Mouse (Mus musculus) kidney, postnatal 0 days (tissue): ENCODE measurements around the gene Lyrm4. TPM values are rescaled to one million over a fixed set of nuclear protein-coding genes. Genes with fewer than 3 reads are reported as not detected.

Source experiments
- ATAC-seq: fragments of 200-750 bp; cut with Nextera tagmentation; replicated peaks from 2 replicates; pipeline ENCODE4 v1.8.0; 2017; ENCODE audit warnings: low read depth, moderate number of reproducible peaks, moderate TSS enrichment, moderate library complexity; ENCODE audit not compliant: low FRiP score
- DNase-seq: peaks from one replicate; pipeline ENCODE4 v3.0.0-alpha.2; 2016; ENCODE audit warnings: low spot score
- H3K27ac ChIP-seq: fragments of 300-500 bp; sonication (generic); 2 replicates; pipeline ENCODE4 v1.5.1; 2014; ENCODE audit warnings: mild to moderate bottlenecking
- H3K27me3 ChIP-seq: fragments of 300-500 bp; sonication (generic); 2 replicates; pipeline ENCODE4 v1.6.1; 2014; ENCODE audit warnings: low read length, mixed read lengths; ENCODE audit not compliant: insufficient read depth
- H3K36me3 ChIP-seq: fragments of 300-500 bp; sonication (generic); 2 replicates; pipeline ENCODE4 v1.6.1; 2014; ENCODE audit warnings: low read length, mixed read lengths; ENCODE audit not compliant: insufficient read depth
- H3K4me1 ChIP-seq: fragments of 300-500 bp; sonication (generic); replicated peaks from 2 replicates; pipeline ENCODE4 v1.6.1; 2014; ENCODE audit warnings: antibody characterized with exemption, low read length, mixed read lengths; ENCODE audit not compliant: insufficient read depth
- H3K4me2 ChIP-seq: fragments of 300-500 bp; sonication (generic); 2 replicates; pipeline ENCODE4 v1.6.1; 2014; ENCODE audit warnings: mild to moderate bottlenecking, low read length, moderate library complexity, mixed read lengths
- H3K4me3 ChIP-seq: fragments of 300-500 bp; sonication (generic); replicated peaks from 2 replicates; pipeline ENCODE4 v1.5.1; 2014; ENCODE audit warnings: low read depth, low read length
- H3K9ac ChIP-seq: fragments of 300-500 bp; sonication (generic); 2 replicates; pipeline ENCODE4 v1.6.1; 2014; ENCODE audit warnings: low read depth, low read length
- H3K9me3 ChIP-seq: fragments of 300-500 bp; sonication (generic); replicated peaks from 2 replicates; pipeline ENCODE4 v1.6.1; 2016; ENCODE audit warnings: low read length, inconsistent platforms, mixed read lengths
- CTCF ChIP-seq: IDR thresholded peaks from 2 replicates; pipeline ENCODE4 v1.5.1; 2016; ENCODE audit warnings: antibody characterized with exemption, low read depth, mild to moderate bottlenecking, moderate library complexity
- WGBS: fragments of 180-500 bp; shearing (Covaris S2); extraction: QIAGEN DNeasy Blood & Tissue Kit; methylation state at CpG from one replicate; pipeline ENCODE4 v1.1.7; 2014; 5-methylcytosine and 5-hydroxymethylcytosine counted together
- polyA plus RNA-seq: library from polyadenylated mRNA; unstranded; fragments of >200 nt; fragmentation: Nextera tagmentation; extraction: Ambion mirVana; gene quantifications from 2 replicates; pipeline ENCODE4 v1.2.1, GENCODE M21; 2015

The Lyrm4 gene
- polyA plus RNA-seq, 1 experiment from 2014 or later: 36.0 TPM

DNA sequence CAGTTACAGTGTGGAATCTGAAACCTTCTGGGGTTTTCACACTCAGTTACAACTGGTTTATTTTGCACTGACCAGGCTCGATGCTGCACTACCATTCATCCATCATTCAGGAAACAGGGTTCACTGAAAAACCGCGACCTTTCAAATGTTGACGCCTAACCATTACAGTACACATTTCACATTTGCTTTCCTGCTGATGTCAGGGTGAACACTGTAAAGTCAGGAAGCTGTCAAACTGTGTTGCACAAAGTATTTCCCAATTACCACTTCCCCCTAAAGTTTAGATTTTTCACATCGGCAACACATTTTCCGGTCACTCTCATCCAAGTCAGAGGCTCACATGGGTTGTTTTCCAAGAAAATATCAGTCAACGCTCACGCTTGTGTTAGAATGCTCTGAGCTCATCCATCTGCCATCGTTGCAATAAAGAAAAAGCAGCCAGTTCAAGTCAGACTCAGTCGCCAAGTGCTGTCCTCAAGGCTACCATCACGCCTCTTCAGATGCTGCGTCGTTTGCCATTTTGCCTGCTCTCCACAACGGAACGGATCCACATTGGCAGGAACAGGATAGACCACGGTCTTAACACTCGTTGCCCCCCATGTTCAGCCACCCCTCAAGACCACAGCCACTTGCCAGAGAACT lies 167.4 kb downstream of the Lyrm4 start:
- no peaks in the 10 kb centered on the region for H3K36me3 ChIP-seq
- no peak overlapping the region for H3K4me3 ChIP-seq
- ATAC-seq: no peak
- DNase-seq: peak; percentile 73
- H3K9me3 ChIP-seq: no peaks in the 10 kb centered on the region
- H3K4me1 ChIP-seq: no peaks in the 10 kb centered on the region; the same call in 1 of the 2 replicates
- WGBS: 61% methylated on average over 17 of the region's 17 CpGs
- H3K27me3 ChIP-seq: no peaks in the 10 kb centered on the region
- TF ChIP-seq CTCF: no peak
- no peak overlapping the region for H3K9ac ChIP-seq
- H3K4me2 ChIP-seq: no peak overlapping the region
- H3K27ac ChIP-seq: no peak overlapping the region

DNA sequence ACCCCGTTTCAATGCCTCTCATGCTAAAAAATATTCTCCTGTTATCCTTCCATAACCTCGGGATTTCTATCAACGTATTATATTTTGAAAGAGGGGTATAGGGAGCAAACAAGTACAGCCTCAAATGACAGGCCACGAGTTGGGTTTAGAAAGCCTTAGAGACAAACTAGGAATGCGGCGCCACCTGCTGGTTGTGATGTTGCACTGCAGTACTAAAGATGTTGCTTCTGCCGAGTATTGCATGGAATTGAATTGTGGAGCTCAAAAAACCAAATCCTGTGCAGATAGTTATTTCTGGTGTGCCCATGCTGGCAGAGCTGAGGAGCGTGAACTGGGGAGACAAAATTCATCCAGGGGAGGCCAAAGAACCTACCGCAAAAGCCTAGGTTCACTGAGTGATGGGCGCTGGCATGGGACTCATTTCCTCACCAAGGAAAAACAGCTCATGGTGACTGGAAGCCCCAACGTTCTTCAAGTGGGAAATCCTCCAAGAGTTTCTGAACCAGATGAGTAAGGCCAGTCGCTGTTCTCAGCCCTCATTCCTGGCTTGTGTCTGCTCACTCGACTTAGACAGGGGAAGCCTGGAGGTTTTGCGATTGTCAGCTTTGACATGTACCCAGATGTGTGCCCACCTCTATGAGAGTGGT lies 169.8 kb downstream of the Lyrm4 start:
- ATAC-seq (no peak), DNase-seq (peak; percentile 94)
- no peaks in the 10 kb centered on the region; the same call in 1 of the 2 replicates for H3K4me1 ChIP-seq
- no peak overlapping the region for H3K4me2 ChIP-seq
- H3K36me3 ChIP-seq: no peaks in the 10 kb centered on the region
- no peaks in the 10 kb centered on the region for H3K9me3 ChIP-seq
- H3K27ac ChIP-seq: no peak overlapping the region
- TF ChIP-seq CTCF: peak; percentile 96
- no peak overlapping the region for H3K9ac ChIP-seq
- no peaks in the 10 kb centered on the region for H3K27me3 ChIP-seq
- 22% methylated on average over 14 of the region's 14 CpGs for WGBS
- no peak overlapping the region for H3K4me3 ChIP-seq

DNA sequence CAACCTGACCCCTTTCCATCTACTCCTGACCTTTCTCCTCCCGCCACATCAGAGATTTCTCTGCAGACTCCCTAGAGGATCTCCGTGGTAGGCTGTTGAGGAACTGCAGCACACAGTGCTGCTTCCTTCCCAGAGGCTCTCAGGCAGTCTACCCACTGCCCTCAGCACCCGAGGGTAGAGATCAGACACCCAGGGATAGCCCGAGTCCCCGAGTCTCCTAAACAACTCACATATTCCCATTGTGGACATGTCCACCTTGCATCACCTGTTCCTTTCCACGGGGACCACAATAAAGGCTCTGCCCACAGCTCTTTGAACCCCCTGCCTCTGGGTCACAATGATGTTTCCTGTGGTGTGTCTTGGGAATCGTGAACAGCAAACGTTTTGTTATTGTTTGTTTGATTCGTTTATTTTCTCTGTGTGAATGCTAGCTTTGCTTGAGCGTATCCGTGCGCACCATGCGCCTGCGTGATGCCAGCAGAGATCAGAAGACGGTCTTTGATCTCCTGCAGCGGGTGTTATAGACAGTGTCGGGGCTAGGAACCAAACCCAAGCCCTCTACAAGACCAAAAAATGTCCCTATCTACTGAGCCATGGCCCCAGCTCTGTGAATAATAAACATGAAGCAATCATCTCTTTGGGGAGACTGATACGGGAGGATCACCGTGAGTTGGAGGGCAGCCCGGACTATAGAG lies 170.5 kb downstream of the Lyrm4 start:
- no peak overlapping the region for H3K27ac ChIP-seq
- no peaks in the 10 kb centered on the region for H3K9me3 ChIP-seq
- H3K4me3 ChIP-seq: no peak overlapping the region
- no peak for DNase-seq
- WGBS: 73% methylated on average over 20 of the region's 20 CpGs
- H3K9ac ChIP-seq: no peak overlapping the region
- H3K27me3 ChIP-seq: no peaks in the 10 kb centered on the region
- H3K4me2 ChIP-seq: no peak overlapping the region
- no peaks in the 10 kb centered on the region for H3K36me3 ChIP-seq
- no peak for TF ChIP-seq CTCF
- H3K4me1 ChIP-seq: no peaks in the 10 kb centered on the region; the same call in 1 of the 2 replicates
- no peak for ATAC-seq

DNA sequence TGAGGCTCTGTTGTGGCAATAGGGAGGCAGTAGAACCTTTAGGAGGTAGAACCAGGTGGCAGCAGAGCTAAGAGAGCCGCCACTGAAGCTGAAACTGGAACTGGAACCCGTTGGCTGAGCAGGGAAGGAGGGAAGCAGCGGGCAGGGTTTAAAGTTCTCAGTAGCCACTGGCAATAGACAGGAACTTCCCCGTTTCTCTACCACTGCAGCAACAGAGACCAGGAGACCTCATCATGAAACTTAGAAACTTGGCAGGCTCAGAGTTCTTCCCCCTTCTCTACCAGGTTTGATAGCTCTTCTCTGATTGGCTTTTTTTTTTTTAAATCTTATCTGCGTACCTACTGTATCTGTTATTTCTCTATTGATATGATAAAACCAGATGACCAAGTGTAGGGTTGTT lies 176.4 kb downstream of the Lyrm4 start:
- Histone ChIP-seq H3K4me2 (no peak overlapping the region), H3K9me3 (no peaks in the 10 kb centered on the region), H3K27me3 (no peaks in the 10 kb centered on the region), H3K4me3 (no peak overlapping the region), H3K9ac (no peak overlapping the region), H3K4me1 (no peaks in the 10 kb centered on the region), H3K27ac (no peak overlapping the region), H3K36me3 (no peaks in the 10 kb centered on the region)
- DNase-seq: no peak
- no peak for ATAC-seq
- WGBS: 86% methylated on average over 5 of the region's 5 CpGs
- TF ChIP-seq CTCF: no peak

DNA sequence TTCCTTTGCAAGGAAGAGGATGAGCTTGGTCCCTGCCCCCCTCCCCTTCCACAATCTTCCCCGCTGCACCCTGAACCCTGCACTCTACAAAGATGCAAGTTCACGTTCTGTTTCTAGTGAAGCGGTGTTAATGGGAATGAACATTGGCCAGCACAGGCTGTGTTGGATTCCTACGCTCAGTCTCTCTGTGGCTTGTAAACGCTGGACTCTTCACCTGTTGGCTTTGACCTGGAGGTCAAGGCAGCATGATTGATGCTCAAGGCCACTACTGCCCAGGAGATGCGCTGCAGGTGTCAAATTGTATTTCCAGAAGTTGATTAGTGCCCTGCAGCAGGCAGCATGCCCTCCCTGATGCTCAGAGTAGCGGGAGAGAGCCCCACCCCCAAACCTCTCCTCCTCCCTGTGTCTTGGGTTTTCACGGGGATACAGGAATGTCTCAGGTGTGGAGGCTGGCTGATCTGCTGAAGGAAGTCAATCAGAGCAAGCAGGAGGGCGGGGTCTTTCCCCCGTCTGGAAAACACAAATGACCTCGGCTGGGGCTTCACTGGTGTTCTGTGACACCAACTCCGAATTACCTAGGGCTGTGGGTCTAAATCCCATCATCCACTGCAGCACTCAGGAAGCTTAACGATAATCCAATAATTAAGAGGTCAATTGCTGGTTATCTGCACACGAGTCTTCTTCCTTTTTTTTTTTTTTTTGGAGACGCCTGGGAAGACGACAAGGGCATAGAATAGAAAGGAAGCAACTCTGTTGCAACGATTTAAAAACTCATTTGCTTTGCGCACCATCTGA lies 177.3 kb downstream of the Lyrm4 start:
- ATAC-seq (no peak), DNase-seq (no peak)
- Histone ChIP-seq H3K27me3 (no peaks in the 10 kb centered on the region), H3K4me2 (no peak overlapping the region), H3K9me3 (no peaks in the 10 kb centered on the region), H3K9ac (no peak overlapping the region), H3K4me3 (no peak overlapping the region), H3K27ac (no peak overlapping the region), H3K36me3 (no peaks in the 10 kb centered on the region), H3K4me1 (no peaks in the 10 kb centered on the region)
- WGBS: 58% methylated on average over 18 of the region's 18 CpGs
- no peak for TF ChIP-seq CTCF

DNA sequence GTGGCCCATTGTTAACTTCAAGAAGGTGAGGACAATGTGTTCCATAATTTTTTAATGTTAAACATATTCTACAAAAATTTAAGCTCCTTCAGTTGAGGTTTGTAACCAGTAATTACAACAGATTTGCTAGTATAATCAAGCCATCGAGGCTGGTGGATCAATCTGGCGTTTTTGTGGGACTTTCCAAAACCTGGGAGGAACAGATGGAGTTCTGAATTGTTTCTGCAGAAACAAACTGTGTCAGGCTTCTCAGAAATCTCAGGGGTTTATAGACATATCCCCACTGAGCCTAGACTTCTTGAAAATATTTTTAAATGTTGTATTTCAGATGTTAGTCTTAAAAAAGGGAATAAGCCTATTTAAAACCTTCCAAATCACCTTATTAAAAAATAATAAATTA lies 179.3 kb downstream of the Lyrm4 start:
- no peaks in the 10 kb centered on the region for H3K4me1 ChIP-seq
- no peak for ATAC-seq
- no peak for DNase-seq
- H3K4me3 ChIP-seq: no peak overlapping the region
- WGBS: 77% methylated on average over 2 of the region's 2 CpGs
- H3K27me3 ChIP-seq: no peaks in the 10 kb centered on the region
- no peak overlapping the region for H3K27ac ChIP-seq
- H3K9ac ChIP-seq: no peak overlapping the region
- H3K4me2 ChIP-seq: no peak overlapping the region
- no peaks in the 10 kb centered on the region for H3K36me3 ChIP-seq
- H3K9me3 ChIP-seq: no peaks in the 10 kb centered on the region
- no peak for TF ChIP-seq CTCF

Other genes with a start within 250 kb of the Lyrm4 start
- gene Rpp40, start 211.2 kb downstream of the Lyrm4 start, polyA plus RNA-seq: 13.6 and 16.3 TPM in 2 replicates
- gene Ppp1r3g, start 158.7 kb downstream of the Lyrm4 start, polyA plus RNA-seq: 0.13 and 0.29 TPM in 2 replicates
- gene Fars2, start 114 bp downstream of the Lyrm4 start, polyA plus RNA-seq: 47.0 and 54.7 TPM in 2 replicates